Mouse (Mus musculus) c-Kit-positive CD71-positive TER-119-negative erythroid progenitor cells, embryonic 14.5 days (primary cell): ENCODE measurements at regions not wholly inside any gene's neighbourhood (a gene's known extent, or its start where the extent isn't known, plus 50 kb on each side); places are given as distances from the start of the nearest gene placed in this dataset.

ENCODE experiments used
- DNase-seq: peaks from one replicate; pipeline ENCODE4 v3.0.0-alpha.2; 2013; ENCODE audit warnings: low read depth

DNA sequence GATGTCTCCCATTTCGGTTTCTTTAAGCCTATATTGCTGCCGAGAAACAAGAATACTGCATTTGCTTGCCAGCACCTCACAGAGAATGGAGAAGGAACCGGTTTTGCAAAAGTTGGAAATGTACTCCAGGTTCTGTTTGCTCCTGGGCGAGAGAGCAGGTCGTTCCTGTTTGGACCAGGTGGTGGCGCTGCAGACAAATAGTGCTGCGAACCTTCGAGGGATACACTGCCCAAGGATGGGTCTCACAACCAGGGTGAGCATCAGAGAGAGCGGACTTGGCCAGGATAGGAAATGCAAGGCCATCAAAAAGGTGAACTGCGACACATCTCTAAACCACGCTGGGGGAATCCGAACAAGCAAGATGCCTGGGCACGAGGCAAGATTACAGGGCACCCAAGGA lies 54.0 kb upstream of the Ets2 start:
- peak; percentile 10 for DNase-seq

DNA sequence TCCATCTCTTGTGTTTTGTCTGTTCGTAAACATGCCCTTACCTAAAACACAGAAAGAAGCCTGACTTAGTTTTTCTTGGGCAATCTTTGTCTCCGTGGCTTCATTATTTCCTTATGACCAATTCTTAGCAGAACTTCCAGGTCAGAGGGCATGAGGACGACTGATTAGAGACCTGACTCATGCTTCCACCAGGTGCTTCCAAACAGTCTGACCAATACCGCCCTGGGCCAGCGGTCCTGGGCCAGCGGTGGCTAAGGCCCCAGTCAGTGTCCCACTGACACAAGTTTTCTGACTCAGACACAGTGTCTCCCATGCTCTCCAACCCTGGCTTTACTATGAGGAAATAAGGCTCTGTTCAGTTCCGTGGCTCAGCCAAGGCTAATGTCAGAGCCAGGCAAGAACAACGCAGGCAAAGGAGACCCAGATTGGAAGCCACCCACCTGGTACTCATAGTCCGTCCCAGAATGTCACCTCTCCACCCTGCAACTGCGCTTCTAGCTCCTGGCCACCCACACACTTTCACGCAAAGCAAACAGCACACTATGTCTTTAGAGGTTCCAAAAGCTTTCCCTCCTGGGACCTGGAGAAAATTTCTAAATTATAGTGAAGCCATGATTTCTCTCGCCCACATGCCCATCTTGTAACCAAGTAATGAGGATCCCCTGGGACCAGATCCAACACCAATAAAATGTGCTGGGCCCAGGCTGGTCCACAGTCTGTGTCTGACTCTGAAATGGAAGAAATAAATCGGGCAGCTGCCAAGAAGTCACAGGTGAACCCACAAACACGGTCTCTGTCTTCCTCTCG lies 56.6 kb upstream of the Erg start:
- no peak for DNase-seq

DNA sequence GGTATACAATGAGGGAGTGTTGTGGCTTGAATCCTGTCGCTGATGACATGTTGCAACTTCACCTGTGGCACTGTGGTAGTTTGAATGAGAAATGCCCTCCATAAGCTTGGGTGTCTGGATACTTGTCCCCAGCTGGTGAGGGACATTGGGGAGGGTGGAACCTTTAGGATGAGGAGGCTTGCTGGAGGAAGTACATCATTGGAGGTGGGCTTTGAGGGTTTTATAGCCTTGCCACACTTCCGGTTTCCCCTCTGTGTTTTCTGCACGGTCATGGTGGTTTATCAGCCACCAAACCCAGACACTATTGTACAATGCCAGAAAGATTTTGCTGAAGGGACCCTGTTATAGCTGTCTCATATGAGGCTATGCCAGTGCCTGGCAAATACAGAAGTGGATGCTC lies 54.3 kb upstream of the Erg start:
- no peak for DNase-seq

DNA sequence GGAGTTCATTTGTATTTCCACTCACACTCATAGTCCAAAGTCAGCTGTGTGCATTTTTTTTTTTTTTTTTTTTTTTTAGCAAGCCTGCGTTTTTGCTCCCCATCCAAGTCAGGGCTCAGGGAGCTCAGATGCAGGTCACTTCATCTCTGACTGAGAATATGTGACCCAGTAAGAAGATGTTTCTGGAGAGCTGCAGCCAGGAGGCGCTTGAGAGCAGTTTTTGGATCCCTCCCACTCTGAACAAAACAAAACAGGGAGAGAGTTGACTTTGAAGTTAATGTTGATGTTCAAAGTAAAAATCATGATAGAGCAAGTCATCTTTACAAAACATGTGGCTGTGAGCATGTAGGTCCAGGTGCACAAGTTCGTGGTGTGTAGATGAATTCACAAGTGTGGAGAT lies 53.3 kb upstream of the Erg start:
- DNase-seq: no peak

DNA sequence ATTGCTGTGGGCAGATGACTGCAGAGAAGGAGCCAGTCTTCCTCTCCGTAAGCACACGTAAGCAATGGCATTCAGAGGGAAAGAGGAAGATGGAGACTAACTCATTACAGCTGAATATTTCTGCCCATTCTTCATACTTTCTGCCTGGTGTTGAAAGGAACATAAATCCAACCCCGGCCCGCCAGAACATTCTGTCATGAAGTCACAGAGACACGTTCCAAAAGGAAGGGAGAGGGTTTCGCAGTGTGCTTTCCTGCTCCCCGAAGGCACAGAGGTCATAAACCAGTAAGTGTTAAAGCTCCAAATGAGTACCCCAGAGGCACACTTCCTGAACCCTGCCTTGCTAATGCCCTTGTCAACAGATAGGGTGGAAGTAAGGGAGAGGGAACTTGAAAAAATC lies 51.5 kb upstream of the Erg start:
- DNase-seq: no peak

DNA sequence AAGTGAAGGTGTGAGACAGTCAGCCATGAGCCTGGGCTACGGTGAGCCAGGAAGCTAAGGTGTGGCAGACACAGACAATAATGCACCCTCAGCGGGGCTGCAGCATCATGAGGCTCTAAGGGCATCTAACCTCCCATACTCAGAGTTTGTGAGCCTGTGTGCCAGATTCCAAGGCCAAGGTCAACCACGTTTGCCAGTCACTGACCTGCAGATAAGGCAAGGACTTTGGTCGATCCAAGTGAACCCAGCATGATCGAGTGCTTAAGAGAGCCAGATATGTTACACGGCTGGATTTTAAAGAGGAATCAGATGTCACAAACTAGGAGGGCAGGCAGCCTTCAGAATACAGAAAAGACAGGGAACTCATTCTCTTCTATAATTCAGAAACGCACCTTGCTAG lies 50.2 kb upstream of the Erg start:
- DNase-seq: no peak
